Mouse (Mus musculus): Measurements from ENCODE around the gene Chrna4.

DNA sequence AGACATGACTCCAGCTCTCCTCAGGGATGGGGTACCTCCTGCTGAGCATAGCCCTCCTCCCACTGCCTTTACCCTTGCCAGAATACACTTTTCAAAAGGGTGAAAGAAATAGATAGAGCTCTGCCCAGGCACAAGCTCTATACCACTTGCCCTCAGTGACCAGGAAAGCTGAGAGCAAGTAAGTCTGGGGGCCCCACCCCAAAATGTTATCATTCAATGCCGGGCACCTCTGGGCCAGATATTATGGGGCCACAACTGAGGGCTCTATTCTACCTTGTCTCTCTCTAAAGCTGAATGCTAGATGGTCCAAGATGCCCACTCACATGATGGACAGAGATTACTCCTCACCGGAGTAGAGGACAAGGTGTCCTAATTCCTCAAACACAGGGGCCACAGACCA, 36.2 kb upstream of the Chrna4 start:
- TF ChIP-seq GATA1 (IDR thresholded peaks at IDR 0.05; ENCODE audit: low read length) (no peak), TAL1 (IDR thresholded peaks at IDR 0.05; ENCODE audit: low read length) (no peak)
